Mouse (Mus musculus): ENCODE results near the gene Tgfbr3.

DNA sequence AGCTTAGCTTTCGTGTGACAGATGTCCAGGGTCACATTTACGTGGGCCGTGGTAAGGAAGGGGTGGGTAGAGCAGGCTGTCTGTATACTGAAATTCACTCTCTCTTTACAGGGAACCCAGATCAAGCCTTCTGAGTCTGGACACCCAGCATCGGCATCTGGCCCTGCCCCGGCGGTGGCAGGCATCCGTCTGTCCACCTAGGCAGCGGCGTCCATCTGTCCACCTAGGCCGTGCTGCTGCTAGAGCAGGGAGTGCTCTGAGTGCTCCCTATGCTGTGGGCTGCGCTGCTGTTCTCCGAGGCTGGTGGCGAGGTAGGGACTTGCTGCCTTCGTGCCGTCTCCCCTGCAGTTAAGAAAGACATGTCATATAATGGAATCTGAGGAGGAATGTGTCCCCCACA lies 180.0 kb downstream of the Tgfbr3 start:
- TF ChIP-seq CTCF (conservative IDR thresholded peaks at IDR 0.05; ENCODE audit: insufficient read depth, insufficient read length, low read depth, low read length) (no peak), POLR2A (IDR thresholded peaks at IDR 0.05; ENCODE audit: low read depth, low read length) (no peak)

Measured in kidney, adult 2 months (tissue).